Mouse (Mus musculus) hindbrain, embryonic 16.5 days (tissue): ENCODE data around the gene Cyp2d9. TPM values are rescaled to one million over a fixed set of nuclear protein-coding genes. Genes with fewer than 3 reads are reported as not detected.
"Not testable (repeated sequence)": the region's sequence is repeated elsewhere in the genome, so short reads cannot be mapped to it uniquely, and the experiment has no call there.

Experiments
- ATAC-seq: fragments of 200-750 bp; cut with Nextera tagmentation; 2 replicates; pipeline ENCODE4 v1.8.0; 2017; ENCODE audit warnings: moderate TSS enrichment, moderate library complexity
- H3K27ac ChIP-seq: fragments of 300-500 bp; sonication (generic); 2 replicates; pipeline ENCODE4 v1.5.1; 2014; ENCODE audit warnings: low read depth, mild to moderate bottlenecking, control low read depth, low read length, moderate library complexity
- H3K27me3 ChIP-seq: fragments of 300-500 bp; sonication (generic); replicated peaks from 2 replicates; pipeline ENCODE4 v1.6.1; 2014; ENCODE audit warnings: low read length; ENCODE audit not compliant: control insufficient read depth, insufficient read depth
- H3K36me3 ChIP-seq: fragments of 300-500 bp; sonication (generic); 2 replicates; pipeline ENCODE4 v1.6.1; 2014; ENCODE audit warnings: mild to moderate bottlenecking, low read length, moderate library complexity, mixed read lengths; ENCODE audit not compliant: control insufficient read depth, insufficient read depth
- H3K4me1 ChIP-seq: fragments of 300-500 bp; sonication (generic); 2 replicates; pipeline ENCODE4 v1.6.1; 2014; ENCODE audit warnings: low read depth, low read length; ENCODE audit not compliant: control insufficient read depth, insufficient read depth
- H3K4me2 ChIP-seq: fragments of 300-500 bp; sonication (generic); 2 replicates; pipeline ENCODE4 v1.6.1; 2014; ENCODE audit warnings: mild to moderate bottlenecking, low read length, control low read depth, moderate library complexity
- H3K4me3 ChIP-seq: fragments of 300-500 bp; sonication (generic); 2 replicates; pipeline ENCODE4 v1.5.1; 2014; ENCODE audit warnings: mild to moderate bottlenecking, low read length, control low read depth, moderate library complexity
- H3K9ac ChIP-seq: fragments of 300-500 bp; sonication (generic); 2 replicates; pipeline ENCODE4 v1.6.1; 2014; ENCODE audit warnings: low read depth, mild to moderate bottlenecking, control low read depth, low read length, moderate library complexity
- H3K9me3 ChIP-seq: fragments of 300-500 bp; sonication (generic); 2 replicates; pipeline ENCODE4 v1.6.1; 2014; ENCODE audit warnings: mild to moderate bottlenecking, low read length, moderate library complexity; ENCODE audit not compliant: control insufficient read depth
- WGBS: fragments of 180-500 bp; shearing (Covaris S2); extraction: QIAGEN DNeasy Blood & Tissue Kit; methylation state at CpG from one replicate; pipeline ENCODE4 v1.1.7; 2014; 5-methylcytosine and 5-hydroxymethylcytosine counted together
- microRNA-seq: library from miRNA; unstranded; fragments of <30 nt; microRNA quantifications from one replicate; pipeline ENCODE4, GENCODE M21; 2017
- polyA plus RNA-seq: library from polyadenylated mRNA; unstranded; fragments of >200 nt; fragmentation: Nextera tagmentation; extraction: Ambion mirVana; gene quantifications from 2 replicates; pipeline ENCODE4 v1.2.1, GENCODE M21; 2015

The Cyp2d9 gene
- polyA plus RNA-seq, 1 experiment from 2014 or later, result not detected

- H3K4me2 ChIP-seq, H3K4me1 ChIP-seq, H3K27me3 ChIP-seq, H3K9me3 ChIP-seq, H3K9ac ChIP-seq, ATAC-seq, H3K27ac ChIP-seq, H3K36me3 ChIP-seq, H3K4me3 ChIP-seq: not testable (repeated sequence)
- 85% methylated on average over 12 of the region's 12 CpGs for WGBS
Measured at GRCm38 (mm10) chr15:82459266-82459665, 26.0 kb downstream of the Cyp2d9 start.

- no peaks in the 10 kb centered on the region for H3K9me3 ChIP-seq
Measured at GRCm38 (mm10) chr15:82464701-82465100, 31.5 kb downstream of the Cyp2d9 start.

GRCm38 (mm10) chr15:82494273-82494672 lies 61.0 kb downstream of the Cyp2d9 start:
- not testable (repeated sequence) for H3K36me3 ChIP-seq, ATAC-seq, H3K9ac ChIP-seq, H3K9me3 ChIP-seq, H3K27me3 ChIP-seq, H3K4me3 ChIP-seq, H3K4me1 ChIP-seq, H3K4me2 ChIP-seq, H3K27ac ChIP-seq
- 68% methylated on average over 12 of the region's 13 CpGs for WGBS

More at GRCm38 (mm10) chr15:82464701-82465100, 31.5 kb downstream of the Cyp2d9 start:
- no peak overlapping the region for H3K4me3 ChIP-seq
- ATAC-seq, result no peak
- H3K27ac ChIP-seq, result no peak overlapping the region
- WGBS, result 79% methylated on average over 2 of the region's 2 CpGs
- H3K4me1 ChIP-seq, result no peaks in the 10 kb centered on the region
- no peak overlapping the region for H3K4me2 ChIP-seq
- H3K9ac ChIP-seq, result no peak overlapping the region
- H3K36me3 ChIP-seq, result no peaks in the 10 kb centered on the region
- no peaks in the 10 kb centered on the region for H3K27me3 ChIP-seq

Small RNA genes lying within 50 kb of the gene (microRNA-seq; reads per million reads assigned to microRNA genes)
- gene Gm25990 (not detected), gene Gm27331 (not detected), gene Gm27622 (not detected), gene Gm27825 (not detected), gene Mir7684 (not detected)

Other genes with a start within 250 kb of the Cyp2d9 start
- gene Shisa8, start 220.6 kb upstream of the Cyp2d9 start, polyA plus RNA-seq, result 3.4 and 4.2 TPM in 2 replicates
- 0.10 and 0.31 TPM in 2 replicates for gene Tnfrsf13c, start 209.1 kb upstream of the Cyp2d9 start, polyA plus RNA-seq
- gene Cenpm, start 188.7 kb upstream of the Cyp2d9 start, polyA plus RNA-seq, result 20.0 and 24.0 TPM in 2 replicates
- 16.7 and 20.3 TPM in 2 replicates for gene 1500009C09Rik, start 181.0 kb upstream of the Cyp2d9 start, polyA plus RNA-seq
- 321 and 348 TPM in 2 replicates for gene Sept3, start 158.5 kb upstream of the Cyp2d9 start, polyA plus RNA-seq
- 0.10 TPM in 1 of 2 replicates, not detected in the other for gene Wbp2nl, start 134.5 kb upstream of the Cyp2d9 start, polyA plus RNA-seq
- 32.8 and 32.9 TPM in 2 replicates for gene Naga, start 94.5 kb upstream of the Cyp2d9 start, polyA plus RNA-seq
- 1.6 and 2.1 TPM in 2 replicates for gene Pheta2, start 94.5 kb upstream of the Cyp2d9 start, polyA plus RNA-seq
- gene Smdt1, start 94.5 kb upstream of the Cyp2d9 start, polyA plus RNA-seq, result 354 and 397 TPM in 2 replicates
- gene Ndufa6, start 79.1 kb upstream of the Cyp2d9 start, polyA plus RNA-seq, result 345 and 392 TPM in 2 replicates
- 3.3 TPM in 2 replicates for gene Cyp2d22, start 53.2 kb upstream of the Cyp2d9 start, polyA plus RNA-seq
- gene Cyp2d11, start 39.4 kb upstream of the Cyp2d9 start, polyA plus RNA-seq, result not detected in 2 replicates
- gene Cyp2d10, start 26.2 kb upstream of the Cyp2d9 start, polyA plus RNA-seq, result not detected in 2 replicates
- gene Cyp2d12, start 121.6 kb downstream of the Cyp2d9 start, polyA plus RNA-seq, result not detected in 2 replicates
- gene Cyp2d34, start 187.5 kb downstream of the Cyp2d9 start, polyA plus RNA-seq, result not detected in 2 replicates